Mouse (Mus musculus) hindbrain, embryonic 14.5 days (tissue): Measurements from ENCODE around the gene Rpia. TPM values are rescaled to one million over a fixed set of nuclear protein-coding genes. Genes with fewer than 3 reads are reported as not detected.
"Not testable (repeated sequence)": the region's sequence is repeated elsewhere in the genome, so short reads cannot be mapped to it uniquely, and the experiment has no call there.

Experiments
- ATAC-seq: fragments of 200-750 bp; cut with Nextera tagmentation; 2 replicates; pipeline ENCODE4 v1.8.0; 2017; ENCODE audit warnings: moderate number of reproducible peaks, mild to moderate bottlenecking, moderate TSS enrichment, moderate library complexity; ENCODE audit not compliant: low FRiP score
- DNase-seq: peaks from one replicate; pipeline ENCODE4 v3.0.0-alpha.2; 2015; ENCODE audit warnings: low spot score
- H3K27ac ChIP-seq: fragments of 300-500 bp; sonication (generic); 2 replicates; pipeline ENCODE4 v1.5.1; 2014; ENCODE audit warnings: mild to moderate bottlenecking, moderate library complexity
- H3K27me3 ChIP-seq: fragments of 300-500 bp; sonication (generic); 2 replicates; pipeline ENCODE4 v1.6.1; 2014; ENCODE audit warnings: mild to moderate bottlenecking, low read length, mixed read lengths; ENCODE audit not compliant: control insufficient read depth, insufficient read depth
- H3K36me3 ChIP-seq: fragments of 300-500 bp; sonication (generic); replicated peaks from 2 replicates; pipeline ENCODE4 v1.6.1; 2014; ENCODE audit not compliant: control insufficient read depth, insufficient read depth
- H3K4me1 ChIP-seq: fragments of 300-500 bp; sonication (generic); replicated peaks from 2 replicates; pipeline ENCODE4 v1.6.1; 2014; ENCODE audit warnings: antibody characterized with exemption, low read length, mixed read lengths; ENCODE audit not compliant: control insufficient read depth, insufficient read depth
- H3K4me2 ChIP-seq: fragments of 300-500 bp; sonication (generic); replicated peaks from 2 replicates; pipeline ENCODE4 v1.6.1; 2014; ENCODE audit warnings: mild to moderate bottlenecking, moderate library complexity
- H3K4me3 ChIP-seq: fragments of 300-500 bp; sonication (generic); replicated peaks from 2 replicates; pipeline ENCODE4 v1.5.1; 2014; ENCODE audit warnings: mild to moderate bottlenecking, low read length
- H3K9ac ChIP-seq: fragments of 300-500 bp; sonication (generic); 2 replicates; pipeline ENCODE4 v1.6.1; 2014
- H3K9me3 ChIP-seq: fragments of 300-500 bp; sonication (generic); 2 replicates; pipeline ENCODE4 v1.6.1; 2016; ENCODE audit warnings: low read length; ENCODE audit not compliant: control insufficient read depth
- WGBS: fragments of 180-500 bp; shearing (Covaris S2); extraction: QIAGEN DNeasy Blood & Tissue Kit; methylation state at CpG from one replicate; pipeline ENCODE4 v1.1.7; 2014; 5-methylcytosine and 5-hydroxymethylcytosine counted together
- polyA plus RNA-seq: library from polyadenylated mRNA; unstranded; fragments of >200 nt; fragmentation: Nextera tagmentation; extraction: Ambion mirVana; gene quantifications from 2 replicates; pipeline ENCODE4 v1.2.1, GENCODE M21; 2014

Gene Rpia
- polyA plus RNA-seq, 1 experiment from 2014 or later: 2.9 TPM

GRCm38 (mm10) chr6:70823277-70823676 is 31.2 kb upstream of the Rpia start:
- not testable (repeated sequence) for ATAC-seq, H3K27ac ChIP-seq, DNase-seq, H3K4me2 ChIP-seq, H3K27me3 ChIP-seq, H3K4me3 ChIP-seq, H3K9me3 ChIP-seq, H3K4me1 ChIP-seq, H3K36me3 ChIP-seq, H3K9ac ChIP-seq
- 77% methylated on average over 4 of the region's 4 CpGs for WGBS

- no peak overlapping the region for H3K4me3 ChIP-seq
- no peaks in the 10 kb centered on the region for H3K9me3 ChIP-seq
- no peak overlapping the region for H3K9ac ChIP-seq
- H3K4me2 ChIP-seq: no peak overlapping the region
- H3K27me3 ChIP-seq: no peaks in the 10 kb centered on the region
- 69% methylated on average over 5 of the region's 5 CpGs for WGBS
- 0 out of 2 replicates have a peak, but pooled peaks cover 5% of the 10 kb centered on the region for H3K4me1 ChIP-seq
- no peaks in the 10 kb centered on the region for H3K36me3 ChIP-seq
- ATAC-seq: no peak
- H3K27ac ChIP-seq: no peak overlapping the region
- no peak for DNase-seq
These were observed 30.4 kb upstream of the Rpia start for GRCm38 (mm10) chr6:70822386-70822910.

GRCm38 (mm10) chr6:70821566-70821965 is 29.5 kb upstream of the Rpia start:
- no peak for ATAC-seq
- no peaks in the 10 kb centered on the region for H3K27me3 ChIP-seq

GRCm38 (mm10) chr6:70815471-70815870 is 23.4 kb upstream of the Rpia start:
- Histone ChIP-seq H3K36me3 (no peaks in the 10 kb centered on the region), H3K4me1 (no peaks in the 10 kb centered on the region), H3K9me3 (no peaks in the 10 kb centered on the region), H3K4me3 (no peak overlapping the region), H3K27me3 (no peaks in the 10 kb centered on the region; the same call in 1 of the 2 replicates), H3K4me2 (no peak overlapping the region), H3K9ac (no peak overlapping the region), H3K27ac (no peak overlapping the region)
- no peak for ATAC-seq
- no peak for DNase-seq
- 90% methylated on average over 8 of the region's 8 CpGs for WGBS

More at GRCm38 (mm10) chr6:70821566-70821965, 29.5 kb upstream of the Rpia start:
- Histone ChIP-seq H3K9me3 (no peaks in the 10 kb centered on the region), H3K27ac (no peak overlapping the region), H3K4me2 (no peak overlapping the region), H3K36me3 (no peaks in the 10 kb centered on the region), H3K4me3 (no peak overlapping the region), H3K4me1 (0 out of 2 replicates have a peak, but pooled peaks cover 5% of the 10 kb centered on the region), H3K9ac (no peak overlapping the region)
- no peak for DNase-seq
- 63% methylated on average over 2 of the region's 2 CpGs for WGBS

- 94% methylated on average over 4 of the region's 4 CpGs for WGBS
These were observed 22.6 kb upstream of the Rpia start for GRCm38 (mm10) chr6:70814629-70814950.

GRCm38 (mm10) chr6:70813921-70814628 is 22.0 kb upstream of the Rpia start:
- H3K36me3 ChIP-seq: no peaks in the 10 kb centered on the region
- DNase-seq: no peak
- H3K27me3 ChIP-seq: no peaks in the 10 kb centered on the region; the same call in 1 of the 2 replicates
- no peak overlapping the region for H3K27ac ChIP-seq
- H3K9ac ChIP-seq: no peak overlapping the region
- H3K4me3 ChIP-seq: no peak overlapping the region
- H3K4me2 ChIP-seq: no peak overlapping the region
- no peaks in the 10 kb centered on the region for H3K4me1 ChIP-seq
- WGBS: 91% methylated on average over 18 of the region's 18 CpGs
- H3K9me3 ChIP-seq: no peaks in the 10 kb centered on the region
- ATAC-seq: no peak

More at GRCm38 (mm10) chr6:70814629-70814950, 22.6 kb upstream of the Rpia start:
- Histone ChIP-seq H3K4me1 (no peaks in the 10 kb centered on the region), H3K9me3 (no peaks in the 10 kb centered on the region), H3K9ac (no peak overlapping the region), H3K4me3 (no peak overlapping the region), H3K27ac (no peak overlapping the region), H3K36me3 (no peaks in the 10 kb centered on the region), H3K27me3 (no peaks in the 10 kb centered on the region; the same call in 1 of the 2 replicates), H3K4me2 (no peak overlapping the region)
- ATAC-seq (no peak), DNase-seq (no peak)

- ATAC-seq: no peak
- no peak overlapping the region for H3K4me2 ChIP-seq
- no peak overlapping the region for H3K9ac ChIP-seq
- H3K9me3 ChIP-seq: no peaks in the 10 kb centered on the region
- no peak overlapping the region for H3K27ac ChIP-seq
- DNase-seq: no peak
- no peaks in the 10 kb centered on the region for H3K4me1 ChIP-seq
- no peak overlapping the region for H3K4me3 ChIP-seq
- H3K27me3 ChIP-seq: no peaks in the 10 kb centered on the region; the same call in 1 of the 2 replicates
- no peaks in the 10 kb centered on the region for H3K36me3 ChIP-seq
- WGBS: 33% methylated on average over 4 of the region's 4 CpGs
These were observed 20.5 kb upstream of the Rpia start for GRCm38 (mm10) chr6:70812526-70812895.

GRCm38 (mm10) chr6:70811557-70812525 is 19.8 kb upstream of the Rpia start:
- H3K9me3 ChIP-seq: no peaks in the 10 kb centered on the region
- ATAC-seq (0 out of 2 replicates have a peak, but pooled peaks have one; percentile 36), DNase-seq (peak; percentile 88)
- H3K27me3 ChIP-seq: no peaks in the 10 kb centered on the region; the same call in 1 of the 2 replicates
- 18% methylated on average over 6 of the region's 6 CpGs for WGBS
- H3K4me2 ChIP-seq: no peak overlapping the region
- no peak overlapping the region for H3K9ac ChIP-seq
- no peak overlapping the region for H3K4me3 ChIP-seq
- no peaks in the 10 kb centered on the region for H3K36me3 ChIP-seq
- H3K27ac ChIP-seq: no peak overlapping the region
- H3K4me1 ChIP-seq: no peaks in the 10 kb centered on the region

- Histone ChIP-seq H3K9ac (no peak overlapping the region), H3K4me3 (no peak overlapping the region), H3K36me3 (no peaks in the 10 kb centered on the region), H3K27ac (no peak overlapping the region), H3K27me3 (no peaks in the 10 kb centered on the region), H3K4me1 (no peaks in the 10 kb centered on the region), H3K9me3 (no peaks in the 10 kb centered on the region), H3K4me2 (no peak overlapping the region)
- DNase-seq (no peak), ATAC-seq (no peak)
- 88% methylated on average over 1 of the region's 1 CpGs for WGBS
These were observed 18.5 kb upstream of the Rpia start for GRCm38 (mm10) chr6:70810524-70810923.
